Mouse (Mus musculus) limb, embryonic 13.5 days (tissue): ENCODE data around the gene Ube2i. TPM values are rescaled to one million over a fixed set of nuclear protein-coding genes. Genes with fewer than 3 reads are reported as not detected.
"Not testable (repeated sequence)": the region's sequence is repeated elsewhere in the genome, so short reads cannot be mapped to it uniquely, and the experiment has no call there.

Source experiments
- ATAC-seq: fragments of 200-750 bp; cut with Nextera tagmentation; 2 replicates; pipeline ENCODE4 v1.8.0; 2017; ENCODE audit warnings: low read depth, moderate number of reproducible peaks, moderate TSS enrichment; ENCODE audit not compliant: low FRiP score
- H3K27ac ChIP-seq: fragments of 300-500 bp; sonication (generic); 2 replicates; pipeline ENCODE4 v1.5.1; 2015; ENCODE audit warnings: inconsistent platforms, mild to moderate bottlenecking, moderate library complexity
- H3K27me3 ChIP-seq: fragments of 300-500 bp; sonication (generic); 2 replicates; pipeline ENCODE4 v1.6.1; 2015; ENCODE audit warnings: mild to moderate bottlenecking, inconsistent platforms
- H3K36me3 ChIP-seq: fragments of 300-500 bp; sonication (generic); 2 replicates; pipeline ENCODE4 v1.6.1; 2015; ENCODE audit warnings: inconsistent platforms, mild to moderate bottlenecking, moderate library complexity
- H3K4me1 ChIP-seq: fragments of 300-500 bp; sonication (generic); 2 replicates; pipeline ENCODE4 v1.6.1; 2015; ENCODE audit warnings: inconsistent platforms
- H3K4me2 ChIP-seq: fragments of 300-500 bp; sonication (generic); replicated peaks from 2 replicates; pipeline ENCODE4 v1.6.1; 2015; ENCODE audit warnings: inconsistent platforms, mild to moderate bottlenecking, moderate library complexity
- H3K4me3 ChIP-seq: fragments of 300-500 bp; sonication (generic); 2 replicates; pipeline ENCODE4 v1.5.1; 2015; ENCODE audit warnings: moderate library complexity, mild to moderate bottlenecking, inconsistent platforms
- H3K9ac ChIP-seq: fragments of 300-500 bp; sonication (generic); 2 replicates; pipeline ENCODE4 v1.6.1; 2015; ENCODE audit warnings: mild to moderate bottlenecking, inconsistent platforms
- H3K9me3 ChIP-seq: fragments of 300-500 bp; sonication (generic); 2 replicates; pipeline ENCODE4 v1.6.1; 2016; ENCODE audit warnings: inconsistent platforms
- WGBS: fragments of 180-500 bp; shearing (Covaris S2); methylation state at CpG from one replicate; pipeline ENCODE4 v1.1.7; 2015; 5-methylcytosine and 5-hydroxymethylcytosine counted together
- microRNA-seq: library from miRNA; unstranded; fragments of <30 nt; microRNA quantifications from one replicate; pipeline ENCODE4, GENCODE M21; 2016
- polyA plus RNA-seq: library from polyadenylated mRNA; unstranded; fragments of >200 nt; fragmentation: Nextera tagmentation; extraction: Ambion mirVana; gene quantifications from 2 replicates; pipeline ENCODE4 v1.2.1, GENCODE M21; 2015

Ube2i gene
- polyA plus RNA-seq, 1 experiment from 2014 or later = 685 TPM

DNA sequence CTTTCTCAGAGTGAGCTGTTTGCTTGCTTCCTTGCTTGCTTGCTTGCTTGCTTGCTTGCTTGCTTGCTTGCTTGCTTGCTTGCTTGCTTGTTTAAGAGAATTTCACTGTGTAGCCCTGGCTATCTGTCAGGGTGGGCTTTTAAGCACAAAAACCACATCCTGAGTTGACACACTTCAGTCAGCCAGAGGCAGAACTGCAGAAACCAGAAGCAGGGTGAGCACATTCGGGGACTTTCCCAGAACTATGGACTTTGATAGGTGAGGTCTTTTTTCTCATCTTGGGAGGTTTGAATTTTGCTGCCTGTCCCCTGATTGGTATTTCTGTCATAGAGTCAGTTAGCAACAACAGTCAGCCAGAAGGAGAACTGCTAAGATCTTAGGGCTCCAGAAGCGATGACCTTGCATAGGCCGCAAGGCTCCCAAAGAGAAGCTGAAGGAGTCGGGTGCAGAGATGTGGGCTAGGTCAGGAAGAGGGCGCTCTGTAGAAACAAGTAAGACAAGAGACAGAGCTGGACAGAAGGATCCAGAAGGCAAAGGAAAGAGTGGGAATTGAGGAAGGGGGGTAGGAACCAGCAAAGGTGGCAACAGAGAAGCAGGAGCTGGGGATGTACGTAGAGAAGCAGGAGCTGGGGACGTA is 49.7 kb downstream of the Ube2i start:
- no peaks in the 10 kb centered on the region for H3K27me3 ChIP-seq
- 90% methylated on average over 7 of the region's 7 CpGs for WGBS
- no peak overlapping the region for H3K4me2 ChIP-seq
- no peaks in the 10 kb centered on the region for H3K9me3 ChIP-seq
- no peak overlapping the region for H3K4me3 ChIP-seq
- peaks cover 17% of the 10 kb centered on the region for H3K4me1 ChIP-seq
- peaks cover 55% of the 10 kb centered on the region for H3K36me3 ChIP-seq
- ATAC-seq = no peak
- H3K9ac ChIP-seq = no peak overlapping the region
- H3K27ac ChIP-seq = no peak overlapping the region

DNA sequence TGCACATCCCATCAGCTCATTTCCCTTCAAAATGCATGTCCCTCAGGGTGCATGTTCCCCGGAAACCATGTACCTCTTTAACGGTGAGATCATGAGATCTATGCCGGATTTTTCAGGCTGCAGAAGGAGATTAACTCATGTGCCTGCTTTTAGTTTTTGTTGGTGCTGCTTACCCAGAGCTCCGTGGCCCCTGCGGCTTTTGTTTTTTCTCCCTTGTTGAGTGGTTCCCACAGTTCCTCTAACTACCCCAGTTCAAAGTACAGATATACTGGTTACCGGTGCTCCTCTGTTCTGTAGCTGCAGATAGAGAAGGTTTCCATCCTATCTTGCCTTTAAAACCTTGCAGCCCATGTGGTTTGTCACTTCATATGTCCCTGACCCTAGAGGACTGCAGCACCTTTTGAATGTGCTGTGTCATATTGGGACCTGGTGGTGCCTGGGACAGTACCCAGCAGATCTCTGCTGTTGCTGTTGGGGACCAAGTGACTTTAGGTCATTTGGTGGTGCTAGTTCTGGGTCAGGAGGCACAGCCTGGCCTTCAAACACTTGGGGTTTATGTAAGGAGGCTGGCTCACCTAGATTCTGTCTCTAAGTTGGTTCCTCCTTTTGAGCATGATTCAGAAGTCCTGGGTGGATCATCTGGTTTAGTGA is 51.3 kb downstream of the Ube2i start:
- WGBS = 45% methylated on average over 6 of the region's 6 CpGs
- H3K4me3 ChIP-seq = peak overlapping the region; percentile 48
- H3K9me3 ChIP-seq = no peaks in the 10 kb centered on the region
- H3K27me3 ChIP-seq = no peaks in the 10 kb centered on the region
- ATAC-seq = no peak
- H3K4me1 ChIP-seq = peaks cover 17% of the 10 kb centered on the region
- H3K27ac ChIP-seq = no peak overlapping the region
- no peak overlapping the region for H3K9ac ChIP-seq
- H3K4me2 ChIP-seq = peak overlapping the region; percentile 82
- H3K36me3 ChIP-seq = peaks cover 56% of the 10 kb centered on the region

DNA sequence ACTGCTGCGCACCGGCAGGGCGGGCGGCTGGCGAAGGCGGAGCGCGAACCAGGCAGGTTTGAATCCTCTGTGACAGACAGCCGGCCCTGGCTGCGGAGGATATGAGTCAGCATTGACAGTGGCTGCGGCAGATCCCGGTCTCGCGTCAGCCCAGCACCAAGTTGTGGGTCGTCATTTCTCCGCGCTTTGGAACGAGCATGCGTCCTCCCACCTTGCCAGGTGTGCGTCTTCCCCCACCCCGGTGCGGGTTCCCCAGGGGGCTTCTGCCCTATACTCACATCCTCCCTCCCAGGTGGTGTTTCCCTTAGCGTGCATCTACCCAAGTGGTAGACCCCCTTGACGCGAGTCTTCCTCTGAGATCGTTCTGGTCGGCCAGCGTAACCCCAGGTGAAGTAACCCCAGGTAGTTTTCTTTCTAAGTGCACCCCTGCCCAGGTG is 51.9 kb downstream of the Ube2i start:
- not testable (repeated sequence) for H3K27me3 ChIP-seq, H3K27ac ChIP-seq, H3K9me3 ChIP-seq
- ATAC-seq = peak; percentile 86
- peaks cover 17% of the 10 kb centered on the region for H3K4me1 ChIP-seq
- peak overlapping the region; percentile 82 for H3K4me2 ChIP-seq
- 12% methylated on average over 14 of the region's 28 CpGs for WGBS
- H3K9ac ChIP-seq = 0 out of 2 replicates have a peak overlapping the region, but pooled peaks have one; percentile 50
- peaks cover 57% of the 10 kb centered on the region for H3K36me3 ChIP-seq
- peak overlapping the region; percentile 48 for H3K4me3 ChIP-seq

DNA sequence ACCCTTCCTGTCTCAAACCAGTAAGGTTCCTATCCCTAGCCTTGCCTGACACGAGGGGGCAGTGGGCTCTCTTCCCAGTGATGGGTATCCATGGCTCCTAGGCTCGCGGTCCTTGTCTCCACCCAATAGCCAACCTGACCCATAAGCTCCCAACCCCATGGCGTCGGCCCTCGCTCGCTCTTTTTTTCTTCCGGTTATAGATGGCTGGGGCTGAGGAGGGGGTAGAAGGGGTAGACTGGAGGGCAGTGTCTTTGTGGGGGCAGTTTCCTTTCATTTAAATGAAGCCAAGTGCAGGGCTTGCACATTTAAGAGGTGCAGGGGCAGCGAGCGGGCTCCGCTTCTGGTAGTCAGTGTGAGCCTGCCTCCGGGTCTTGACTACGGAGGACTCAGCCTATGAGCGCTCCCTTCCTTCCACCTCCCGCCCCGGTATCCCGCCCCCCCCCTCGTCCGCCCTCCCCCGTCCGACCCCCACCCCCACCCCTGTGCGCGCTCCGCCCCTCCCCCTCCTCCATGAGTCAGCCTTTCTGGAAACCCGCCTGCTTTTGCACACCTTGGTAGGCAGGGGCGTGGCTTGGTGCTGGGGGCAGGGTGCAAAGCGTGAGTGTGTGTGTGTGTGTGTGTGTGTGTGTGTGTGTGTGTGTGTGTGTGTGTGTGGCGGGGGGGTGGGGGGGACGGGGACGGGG is 52.5 kb downstream of the Ube2i start:
- WGBS = 2% methylated on average over 17 of the region's 30 CpGs
- Histone ChIP-seq H3K27me3 (no peaks in the 10 kb centered on the region), H3K27ac (peak overlapping the region; percentile 28; the same call in 1 of the 2 replicates), H3K4me2 (peak overlapping the region; percentile 82), H3K9me3 (no peaks in the 10 kb centered on the region), H3K9ac (peak overlapping the region; percentile 66), H3K4me1 (peaks cover 17% of the 10 kb centered on the region), H3K4me3 (peak overlapping the region; percentile 48), H3K36me3 (peaks cover 59% of the 10 kb centered on the region)
- peak; percentile 88 for ATAC-seq

DNA sequence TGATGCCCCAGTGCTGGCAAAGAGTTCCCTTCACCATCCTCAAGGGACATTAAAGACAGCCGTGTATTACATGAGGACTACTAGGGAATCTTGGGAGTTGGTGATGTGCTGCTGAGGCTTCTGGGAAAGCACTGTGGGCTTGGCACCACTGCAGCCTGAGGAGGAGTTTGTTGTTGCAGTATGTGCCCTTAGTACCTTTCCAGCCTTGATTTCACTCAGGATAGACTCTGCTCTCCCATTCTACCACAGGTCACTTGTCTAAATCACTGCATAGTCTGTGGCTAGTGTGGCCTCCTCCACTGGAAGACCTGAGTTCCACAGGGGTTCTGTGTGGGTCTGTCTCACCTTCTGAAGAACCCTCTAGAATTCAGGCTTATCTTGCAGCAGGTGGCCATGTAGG is 53.7 kb downstream of the Ube2i start:
- no peaks in the 10 kb centered on the region for H3K9me3 ChIP-seq

DNA sequence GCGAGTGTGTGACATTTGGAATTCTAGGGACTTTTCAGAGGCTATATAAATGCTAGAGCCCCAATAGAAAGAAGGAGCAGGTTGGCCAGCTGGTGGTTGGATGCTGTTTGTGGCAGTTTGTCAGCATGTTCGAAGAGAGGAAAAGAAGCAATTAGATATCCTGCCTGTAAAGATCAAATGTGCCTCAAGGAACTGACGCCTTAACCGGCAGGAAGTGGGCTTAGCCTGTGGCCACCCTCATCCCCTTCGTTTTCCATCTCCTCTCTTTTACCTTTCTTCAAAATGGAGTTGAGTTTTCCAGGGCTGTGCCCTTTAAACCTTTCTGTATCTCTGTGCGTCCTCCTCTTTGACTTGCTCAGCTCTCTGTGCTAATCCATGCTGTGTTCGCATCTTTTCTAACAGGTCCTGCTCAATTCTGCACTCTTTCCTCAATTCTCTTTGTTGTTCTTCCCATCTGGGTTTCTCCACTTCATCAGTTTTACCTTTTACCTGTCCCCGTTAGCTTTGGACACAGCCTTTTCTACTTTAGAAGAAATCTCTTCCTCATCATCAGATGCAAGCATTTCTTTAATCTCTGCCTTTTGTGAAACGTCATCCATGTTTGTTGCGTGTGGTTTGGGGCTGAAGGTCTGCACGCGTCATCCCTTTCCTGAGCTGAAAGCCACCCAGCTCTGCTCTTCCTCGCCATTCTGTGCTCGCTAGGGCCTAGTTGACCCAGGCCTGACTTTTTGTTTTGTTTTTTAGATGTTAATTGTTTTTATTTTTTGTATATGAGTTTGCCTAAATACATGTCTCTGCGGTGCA is 54.7 kb downstream of the Ube2i start:
- no peak overlapping the region for H3K9ac ChIP-seq
- no peak overlapping the region for H3K4me2 ChIP-seq
- ATAC-seq = no peak
- no peaks in the 10 kb centered on the region for H3K27me3 ChIP-seq
- no peak overlapping the region for H3K27ac ChIP-seq
- H3K36me3 ChIP-seq = peaks cover 59% of the 10 kb centered on the region
- WGBS = 91% methylated on average over 15 of the region's 15 CpGs
- H3K9me3 ChIP-seq = no peaks in the 10 kb centered on the region
- H3K4me3 ChIP-seq = no peak overlapping the region
- H3K4me1 ChIP-seq = peaks cover 17% of the 10 kb centered on the region

More for the DNA sequence above, 53.7 kb downstream of the Ube2i start:
- H3K4me2 ChIP-seq = no peak overlapping the region
- peak overlapping the region; percentile 45 for H3K9ac ChIP-seq
- no peak for ATAC-seq
- H3K36me3 ChIP-seq = peaks cover 56% of the 10 kb centered on the region
- H3K27ac ChIP-seq = no peak overlapping the region
- no peaks in the 10 kb centered on the region for H3K27me3 ChIP-seq
- H3K4me1 ChIP-seq = peaks cover 17% of the 10 kb centered on the region
- WGBS = 78% methylated on average over 1 of the region's 1 CpGs
- H3K4me3 ChIP-seq = no peak overlapping the region

DNA sequence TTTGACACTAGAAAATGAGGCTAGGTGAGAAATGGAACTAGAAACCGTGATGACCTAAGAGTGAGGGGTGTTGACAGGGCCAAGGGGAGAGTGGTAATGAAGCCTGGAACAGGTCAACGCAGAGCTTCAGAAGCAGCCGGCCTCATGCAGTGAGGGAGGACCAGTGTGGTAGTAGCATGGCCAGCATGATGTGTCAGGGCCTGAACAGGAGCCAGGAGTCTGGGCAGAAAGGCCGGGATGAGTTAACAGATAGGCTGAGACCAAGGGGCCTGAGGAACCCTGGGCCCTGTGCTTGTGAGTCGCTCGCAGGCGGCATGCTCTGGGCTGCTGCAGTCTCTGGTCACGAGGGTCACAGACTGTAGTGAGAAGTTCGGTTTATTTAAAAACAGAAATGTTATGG is 55.5 kb downstream of the Ube2i start:
- no peak for ATAC-seq
- WGBS = 91% methylated on average over 9 of the region's 9 CpGs
- Histone ChIP-seq H3K4me1 (peaks cover 17% of the 10 kb centered on the region), H3K9ac (no peak overlapping the region), H3K36me3 (peaks cover 61% of the 10 kb centered on the region), H3K27ac (no peak overlapping the region), H3K27me3 (no peaks in the 10 kb centered on the region), H3K4me3 (no peak overlapping the region), H3K4me2 (no peak overlapping the region), H3K9me3 (no peaks in the 10 kb centered on the region)

DNA sequence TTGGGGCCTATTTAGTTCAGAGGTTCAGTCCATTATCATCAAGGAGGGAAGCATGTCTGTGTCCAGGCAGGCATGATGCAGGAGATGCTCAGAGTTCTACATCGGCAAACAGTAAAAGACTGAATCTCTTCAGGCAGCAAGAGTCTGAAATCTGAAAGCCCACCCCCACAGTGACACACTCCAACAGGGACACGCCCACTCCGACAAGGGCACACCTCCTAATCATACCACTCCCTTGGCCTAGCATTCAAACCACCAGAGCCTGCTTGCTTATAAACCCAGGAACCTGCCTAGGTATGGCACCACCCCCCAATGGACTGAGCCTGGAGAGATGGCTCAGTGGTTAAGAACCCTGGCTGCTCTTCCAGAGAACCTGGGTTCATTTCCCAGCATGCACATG is 59.0 kb downstream of the Ube2i start:
- H3K4me1 ChIP-seq = no peaks in the 10 kb centered on the region
- no peak for ATAC-seq
- H3K27ac ChIP-seq = no peak overlapping the region
- WGBS = 87% methylated on average over 3 of the region's 3 CpGs
- H3K4me2 ChIP-seq = no peak overlapping the region
- no peaks in the 10 kb centered on the region for H3K27me3 ChIP-seq
- no peaks in the 10 kb centered on the region for H3K9me3 ChIP-seq
- H3K4me3 ChIP-seq = no peak overlapping the region
- H3K36me3 ChIP-seq = peaks cover 91% of the 10 kb centered on the region
- H3K9ac ChIP-seq = no peak overlapping the region

Small RNAs within 50 kb of the gene (microRNA-seq; reads per million reads assigned to microRNA genes)
- 0.52 reads per million for gene Mir3547

Other genes starting within 250 kb of the Ube2i start
- 14.1 and 15.4 TPM in 2 replicates for gene Tmem204, start 191.0 kb downstream of the Ube2i start, polyA plus RNA-seq
- gene Telo2, start 158.7 kb downstream of the Ube2i start, polyA plus RNA-seq = 47.6 and 54.3 TPM in 2 replicates
- gene Ptx4, start 153.9 kb downstream of the Ube2i start, polyA plus RNA-seq = 1.3 and 1.7 TPM in 2 replicates
- gene Clcn7, start 141.2 kb downstream of the Ube2i start, polyA plus RNA-seq = 26.5 and 27.2 TPM in 2 replicates
- gene Ccdc154, start 112.2 kb downstream of the Ube2i start, polyA plus RNA-seq = not detected in 2 replicates
- not detected in 2 replicates for gene Gm38655, start 99.2 kb downstream of the Ube2i start, polyA plus RNA-seq
- 34.2 and 34.5 TPM in 2 replicates for gene BC003965, start 90.1 kb downstream of the Ube2i start, polyA plus RNA-seq
- gene Unkl, start 86.2 kb downstream of the Ube2i start, polyA plus RNA-seq = 9.7 and 11.4 TPM in 2 replicates
- 34.9 and 35.5 TPM in 2 replicates for gene Gnptg, start 34.5 kb downstream of the Ube2i start, polyA plus RNA-seq
- gene Tsr3, start 34.5 kb downstream of the Ube2i start, polyA plus RNA-seq = 57.0 and 59.4 TPM in 2 replicates
- 1.1 and 1.7 TPM in 2 replicates for gene Baiap3, start 18.3 kb downstream of the Ube2i start, polyA plus RNA-seq
- 0.70 and 0.78 TPM in 2 replicates for gene Prss34, start 23.8 kb upstream of the Ube2i start, polyA plus RNA-seq
- gene Prss28, start 34.0 kb upstream of the Ube2i start, polyA plus RNA-seq = not detected in 2 replicates
- gene Prss29, start 44.0 kb upstream of the Ube2i start, polyA plus RNA-seq = not detected in 2 replicates
- 0.08 and 0.09 TPM in 2 replicates for gene Tpsab1, start 70.9 kb upstream of the Ube2i start, polyA plus RNA-seq
- gene Tpsb2, start 91.7 kb upstream of the Ube2i start, polyA plus RNA-seq = 1.1 and 2.1 TPM in 2 replicates
- 1.8 and 3.3 TPM in 2 replicates for gene Tpsg1, start 94.7 kb upstream of the Ube2i start, polyA plus RNA-seq
- 5.2 and 7.5 TPM in 2 replicates for gene Cacna1h, start 159.2 kb upstream of the Ube2i start, polyA plus RNA-seq
- gene Tekt4, start 180.0 kb upstream of the Ube2i start, polyA plus RNA-seq = not detected in 2 replicates
- 0.24 and 0.29 TPM in 2 replicates for gene Sstr5, start 222.7 kb upstream of the Ube2i start, polyA plus RNA-seq